Mouse (Mus musculus): Measurements from ENCODE around the gene Fgg. TPM values are rescaled to one million over a fixed set of nuclear protein-coding genes. Genes with fewer than 3 reads are reported as not detected.

The Fgg gene
- total RNA-seq (2014; fragmentation: Nextera tagmentation) (not detected in 2 replicates), total RNA-seq (2017) (not detected in 2 replicates)

GRCm38 (mm10) chr3:83007557-83007956 is at the start of gene Fgg:
Gene Fgg (plus strand): TSS chr3:83007724.
- ATAC-seq (replicated peaks; ENCODE audit: low FRiP score, low TSS enrichment, poor library complexity, severe bottlenecking) = no peak

GRCm38 (mm10) chr3:82971046-82971445 is 36.5 kb upstream of the Fgg start:
- no peak for ATAC-seq (replicated peaks; ENCODE audit: low FRiP score, low TSS enrichment, poor library complexity, severe bottlenecking)

- ATAC-seq (replicated peaks; ENCODE audit: low FRiP score, low TSS enrichment, poor library complexity, severe bottlenecking) = no peak
These were observed 26.7 kb upstream of the Fgg start for GRCm38 (mm10) chr3:82980818-82981217.

- no peak for ATAC-seq (replicated peaks; ENCODE audit: low FRiP score, low TSS enrichment, poor library complexity, severe bottlenecking)
These were observed 25.7 kb upstream of the Fgg start for GRCm38 (mm10) chr3:82981861-82982260.

- ATAC-seq (replicated peaks; ENCODE audit: low FRiP score, low TSS enrichment, poor library complexity, severe bottlenecking) = no peak
These were observed 22.7 kb upstream of the Fgg start for GRCm38 (mm10) chr3:82984840-82985239.

GRCm38 (mm10) chr3:82991963-82992362 is 15.6 kb upstream of the Fgg start:
- no peak for ATAC-seq (replicated peaks; ENCODE audit: low FRiP score, low TSS enrichment, poor library complexity, severe bottlenecking)

GRCm38 (mm10) chr3:82992956-82993355 is 14.6 kb upstream of the Fgg start:
- ATAC-seq (replicated peaks; ENCODE audit: low FRiP score, low TSS enrichment, poor library complexity, severe bottlenecking) = no peak

- ATAC-seq (replicated peaks; ENCODE audit: low FRiP score, low TSS enrichment, poor library complexity, severe bottlenecking) = peak; percentile 61; the same call in 1 of the 2 replicates
These were observed 12.2 kb upstream of the Fgg start for GRCm38 (mm10) chr3:82995368-82995767.

GRCm38 (mm10) chr3:82996656-82997055 is 10.9 kb upstream of the Fgg start:
- no peak for ATAC-seq (replicated peaks; ENCODE audit: low FRiP score, low TSS enrichment, poor library complexity, severe bottlenecking)

GRCm38 (mm10) chr3:82998772-82999463 is 8.6 kb upstream of the Fgg start:
- ATAC-seq (replicated peaks; ENCODE audit: low FRiP score, low TSS enrichment, poor library complexity, severe bottlenecking) = peak; percentile 90

GRCm38 (mm10) chr3:82999995-83000394 is 7.5 kb upstream of the Fgg start:
- ATAC-seq (replicated peaks; ENCODE audit: low FRiP score, low TSS enrichment, poor library complexity, severe bottlenecking) = no peak

- peak; percentile 81 for ATAC-seq (replicated peaks; ENCODE audit: low FRiP score, low TSS enrichment, poor library complexity, severe bottlenecking)
These were observed 5.3 kb upstream of the Fgg start for GRCm38 (mm10) chr3:83002191-83002590.

GRCm38 (mm10) chr3:83003068-83003467 is 4.5 kb upstream of the Fgg start:
- ATAC-seq (replicated peaks; ENCODE audit: low FRiP score, low TSS enrichment, poor library complexity, severe bottlenecking) = no peak

GRCm38 (mm10) chr3:83004801-83005200 is 2.7 kb upstream of the Fgg start:
- no peak for ATAC-seq (replicated peaks; ENCODE audit: low FRiP score, low TSS enrichment, poor library complexity, severe bottlenecking)

GRCm38 (mm10) chr3:83010291-83010690 is 2.8 kb downstream of the Fgg start:
- no peak for ATAC-seq (replicated peaks; ENCODE audit: low FRiP score, low TSS enrichment, poor library complexity, severe bottlenecking)

GRCm38 (mm10) chr3:83011136-83011535 is 3.6 kb downstream of the Fgg start:
- ATAC-seq (replicated peaks; ENCODE audit: low FRiP score, low TSS enrichment, poor library complexity, severe bottlenecking) = no peak

GRCm38 (mm10) chr3:83011565-83011964 is 4.0 kb downstream of the Fgg start:
- no peak for ATAC-seq (replicated peaks; ENCODE audit: low FRiP score, low TSS enrichment, poor library complexity, severe bottlenecking)

GRCm38 (mm10) chr3:83012636-83013035 is 5.1 kb downstream of the Fgg start:
- ATAC-seq (replicated peaks; ENCODE audit: low FRiP score, low TSS enrichment, poor library complexity, severe bottlenecking) = no peak

- ATAC-seq (replicated peaks; ENCODE audit: low FRiP score, low TSS enrichment, poor library complexity, severe bottlenecking) = no peak
These were observed 6.4 kb downstream of the Fgg start for GRCm38 (mm10) chr3:83013951-83014350.

- no peak for ATAC-seq (replicated peaks; ENCODE audit: low FRiP score, low TSS enrichment, poor library complexity, severe bottlenecking)
These were observed 8.7 kb downstream of the Fgg start for GRCm38 (mm10) chr3:83016236-83016635.

- ATAC-seq (replicated peaks; ENCODE audit: low FRiP score, low TSS enrichment, poor library complexity, severe bottlenecking) = no peak
These were observed 12.9 kb downstream of the Fgg start for GRCm38 (mm10) chr3:83020387-83020786.

- ATAC-seq (replicated peaks; ENCODE audit: low FRiP score, low TSS enrichment, poor library complexity, severe bottlenecking) = no peak
These were observed 13.7 kb downstream of the Fgg start for GRCm38 (mm10) chr3:83021176-83021575.

Measured in megakaryocyte-erythroid progenitor cell, adult 5-6 weeks (primary cell).